Mouse (Mus musculus): ENCODE measurements around the gene Olfr1094.

Olfr1094 gene

DNA sequence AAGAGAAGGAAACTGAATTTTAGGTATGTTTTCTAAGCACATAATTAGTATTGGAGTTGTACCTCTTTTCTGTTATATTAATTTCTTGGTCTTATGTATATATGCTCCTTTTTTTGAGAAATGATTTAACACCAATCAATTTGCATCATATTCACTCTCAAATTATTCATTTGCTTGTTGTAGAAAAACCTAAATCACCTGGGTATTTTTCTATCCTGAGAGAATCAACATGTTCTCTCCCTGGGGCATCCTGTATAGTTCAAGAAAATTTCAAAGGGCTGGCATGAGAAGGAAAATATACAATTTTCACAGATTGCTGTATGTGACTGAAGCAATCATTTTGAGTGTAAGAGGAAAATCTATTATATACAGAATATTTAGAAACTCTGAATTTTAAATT, at the start of gene Olfr1094:
Olfr1094 (plus strand) TSS at position 301 of the 400 bp plus-strand sequence.
- DNase-seq: no peak

DNA sequence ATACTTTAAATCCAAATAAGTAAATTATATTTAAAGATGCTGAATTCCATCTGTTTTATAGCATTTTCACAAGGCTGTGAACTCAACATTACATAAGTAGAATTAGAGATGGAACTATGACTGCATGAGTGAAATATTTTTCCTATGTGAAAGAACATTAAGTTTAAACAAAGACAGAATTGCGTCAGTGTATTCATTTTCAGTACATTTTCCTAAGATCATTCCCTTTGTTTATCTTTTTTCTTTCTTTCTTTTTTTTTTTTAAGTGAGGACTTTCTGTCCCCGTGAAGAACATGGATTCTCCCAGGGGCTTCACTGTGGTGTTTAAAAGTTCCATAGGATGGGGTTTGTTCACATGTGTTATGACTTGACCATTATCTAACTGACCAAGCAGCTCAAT, 42.3 kb upstream of the Olfr1094 start, which contains the start of gene Olfr1093:
Olfr1093 (plus strand) TSS at position 301 of the 400 bp plus-strand sequence.
- no peak for DNase-seq

DNA sequence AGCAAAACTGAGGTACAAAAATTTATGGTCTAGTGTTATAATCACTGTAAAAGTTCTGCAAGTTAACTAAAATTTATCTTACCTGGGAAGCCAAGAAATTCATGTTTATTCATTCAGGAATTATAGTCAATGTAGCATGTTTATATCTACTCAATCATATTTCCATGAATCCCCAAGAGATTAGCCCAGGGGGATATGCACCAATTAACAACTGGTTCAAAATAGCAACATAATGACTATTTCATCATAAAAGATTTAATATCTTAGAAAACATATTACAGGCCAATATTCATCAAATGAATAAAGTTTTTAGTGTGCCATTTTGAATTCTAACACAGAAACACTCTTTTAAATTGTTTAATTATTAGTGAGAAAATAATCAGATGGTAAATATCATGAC, 14.5 kb upstream of the Olfr1094 start, which contains the start of gene Olfr141:
Olfr141 (minus strand) TSS at position 101 of the 400 bp plus-strand sequence.
- DNase-seq: no peak

DNA sequence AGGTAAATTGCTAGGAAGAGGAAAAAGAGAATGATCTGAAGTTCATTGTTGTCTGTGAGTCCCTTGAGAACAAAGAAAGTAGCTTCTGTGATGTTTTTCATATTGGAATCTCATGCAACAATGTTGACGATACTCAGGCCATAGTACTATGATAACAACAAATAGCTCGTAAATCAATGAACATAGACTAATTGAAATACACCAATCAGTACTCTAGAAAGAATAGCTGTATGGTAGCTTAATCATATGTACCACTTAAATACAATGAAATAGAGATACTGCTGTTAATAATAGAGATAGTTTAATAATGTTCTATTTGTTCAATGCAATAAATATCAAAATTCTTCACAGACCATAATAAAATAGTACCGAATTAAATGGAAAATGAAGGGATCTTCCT, 27.1 kb downstream of the Olfr1094 start, which contains the start of gene Olfr1095:
Olfr1095 (minus strand) TSS at position 101 of the 400 bp plus-strand sequence.
- DNase-seq: no peak

DNA sequence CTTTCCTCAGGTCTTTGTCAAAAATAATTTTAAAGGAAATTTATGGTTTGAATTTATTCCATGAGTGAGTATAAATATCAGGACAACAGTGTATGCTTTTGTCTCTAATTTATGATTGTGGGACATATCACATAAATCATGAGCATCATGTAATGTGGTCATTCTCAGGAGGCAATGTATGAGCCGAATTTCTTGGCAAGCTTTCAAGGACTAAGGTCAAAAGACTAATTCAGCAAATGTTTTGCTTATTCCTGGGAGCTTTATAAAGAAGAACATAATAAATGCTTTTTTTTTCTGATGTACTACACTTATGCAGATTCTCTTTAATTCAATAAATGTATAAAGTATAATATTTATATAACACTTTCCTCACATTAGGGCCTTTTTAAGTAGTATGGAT, 50.2 kb downstream of the Olfr1094 start, which contains the start of gene Gm13723:
Gm13723 (minus strand) TSS at position 101 of the 400 bp plus-strand sequence.
- no peak for DNase-seq

Measured in cerebellum, postnatal 25 days (tissue).